Mouse (Mus musculus) limb, embryonic 10.5 days (tissue): ENCODE results near the gene Kif2b. TPM values are rescaled to one million over a fixed set of nuclear protein-coding genes. Genes with fewer than 3 reads are reported as not detected.

ENCODE experiments used
- DNase-seq: peaks from one replicate; pipeline ENCODE4 v3.0.0-alpha.2; 2017; ENCODE audit warnings: low spot score
- H3K27ac ChIP-seq: fragments of 300-500 bp; sonication (generic); 2 replicates; pipeline ENCODE4 v1.5.1; 2016; ENCODE audit warnings: mild to moderate bottlenecking
- H3K27me3 ChIP-seq: fragments of 300-500 bp; sonication (generic); 2 replicates; pipeline ENCODE4 v1.6.1; 2016; ENCODE audit warnings: low read depth, mild to moderate bottlenecking; ENCODE audit not compliant: poor library complexity, severe bottlenecking
- H3K36me3 ChIP-seq: fragments of 300-500 bp; sonication (generic); 2 replicates; pipeline ENCODE4 v1.6.1; 2016; ENCODE audit warnings: mild to moderate bottlenecking, moderate library complexity
- H3K4me1 ChIP-seq: fragments of 300-500 bp; sonication (generic); 2 replicates; pipeline ENCODE4 v1.6.1; 2016
- H3K4me3 ChIP-seq: fragments of 300-500 bp; sonication (generic); 2 replicates; pipeline ENCODE4 v1.5.1; 2016; ENCODE audit warnings: mild to moderate bottlenecking, moderate library complexity
- H3K9me3 ChIP-seq: fragments of 300-500 bp; sonication (generic); replicated peaks from 2 replicates; pipeline ENCODE4 v1.6.1; 2016; ENCODE audit warnings: mild to moderate bottlenecking
- WGBS: fragments of 180-500 bp; shearing (Covaris S2); methylation state at CpG from one replicate; pipeline ENCODE4 v1.1.7; 2016; 5-methylcytosine and 5-hydroxymethylcytosine counted together
- polyA plus RNA-seq: library from polyadenylated mRNA; unstranded; fragments of >200 nt; fragmentation: Nextera tagmentation; extraction: Ambion mirVana; gene quantifications from 2 replicates; pipeline ENCODE4 v1.2.1, GENCODE M21; 2016

Gene Kif2b
- not detected in 2 replicates for polyA plus RNA-seq

GRCm38 (mm10) chr11:91577317-91577716, at the start of gene Kif2b:
TSS of gene Kif2b (minus strand) at chr11:91577558.
- no peaks in the 10 kb centered on the region for H3K36me3 ChIP-seq
- H3K27me3 ChIP-seq = no peaks in the 10 kb centered on the region
- no peak within 1 kb of the TSS for H3K4me3 ChIP-seq
- DNase-seq = no peak
- WGBS = 93% methylated on average over 9 of the region's 9 CpGs
- H3K9me3 ChIP-seq = no peaks in the 10 kb centered on the region
- H3K4me1 ChIP-seq = no peaks in the 10 kb centered on the region
- H3K27ac ChIP-seq = no peak within 1 kb of the TSS

GRCm38 (mm10) chr11:91593088-91593487, 15.7 kb upstream of the Kif2b start:
- Histone ChIP-seq H3K4me3 (no peak overlapping the region), H3K36me3 (no peaks in the 10 kb centered on the region), H3K9me3 (no peaks in the 10 kb centered on the region), H3K27ac (no peak overlapping the region), H3K4me1 (no peaks in the 10 kb centered on the region), H3K27me3 (no peaks in the 10 kb centered on the region)
- 80% methylated on average over 3 of the region's 3 CpGs for WGBS
- no peak for DNase-seq

GRCm38 (mm10) chr11:91576856-91577255, 502 bp downstream of the Kif2b start:
- no peaks in the 10 kb centered on the region for H3K9me3 ChIP-seq
- no peaks in the 10 kb centered on the region for H3K27me3 ChIP-seq
- DNase-seq = no peak
- no peaks in the 10 kb centered on the region for H3K36me3 ChIP-seq
- no peak overlapping the region for H3K4me3 ChIP-seq
- H3K27ac ChIP-seq = no peak overlapping the region
- no peaks in the 10 kb centered on the region for H3K4me1 ChIP-seq
- 97% methylated on average over 19 of the region's 19 CpGs for WGBS

GRCm38 (mm10) chr11:91575406-91575805, 2.0 kb downstream of the Kif2b start:
- no peaks in the 10 kb centered on the region for H3K4me1 ChIP-seq
- H3K9me3 ChIP-seq = no peaks in the 10 kb centered on the region
- H3K36me3 ChIP-seq = no peaks in the 10 kb centered on the region
- no peak overlapping the region for H3K27ac ChIP-seq
- H3K27me3 ChIP-seq = no peaks in the 10 kb centered on the region
- no peak for DNase-seq
- H3K4me3 ChIP-seq = no peak overlapping the region
- WGBS = 97% methylated on average over 8 of the region's 8 CpGs

- no peaks in the 10 kb centered on the region for H3K4me1 ChIP-seq
- WGBS = 84% methylated on average over 3 of the region's 3 CpGs
- no peaks in the 10 kb centered on the region for H3K9me3 ChIP-seq
- no peaks in the 10 kb centered on the region for H3K27me3 ChIP-seq
- H3K27ac ChIP-seq = no peak overlapping the region
- H3K36me3 ChIP-seq = no peaks in the 10 kb centered on the region
- H3K4me3 ChIP-seq = no peak overlapping the region
- DNase-seq = no peak
Measured at GRCm38 (mm10) chr11:91574477-91574876, 2.9 kb downstream of the Kif2b start.

GRCm38 (mm10) chr11:91530737-91531136, 46.6 kb downstream of the Kif2b start:
- Histone ChIP-seq H3K4me1 (no peaks in the 10 kb centered on the region), H3K36me3 (no peaks in the 10 kb centered on the region), H3K9me3 (no peaks in the 10 kb centered on the region), H3K27me3 (no peaks in the 10 kb centered on the region), H3K27ac (no peak overlapping the region), H3K4me3 (no peak overlapping the region)
- WGBS = 88% methylated on average over 4 of the region's 4 CpGs
- no peak for DNase-seq
